Mouse (Mus musculus): Measurements from ENCODE around the gene Eogt.

Eogt gene

DNA sequence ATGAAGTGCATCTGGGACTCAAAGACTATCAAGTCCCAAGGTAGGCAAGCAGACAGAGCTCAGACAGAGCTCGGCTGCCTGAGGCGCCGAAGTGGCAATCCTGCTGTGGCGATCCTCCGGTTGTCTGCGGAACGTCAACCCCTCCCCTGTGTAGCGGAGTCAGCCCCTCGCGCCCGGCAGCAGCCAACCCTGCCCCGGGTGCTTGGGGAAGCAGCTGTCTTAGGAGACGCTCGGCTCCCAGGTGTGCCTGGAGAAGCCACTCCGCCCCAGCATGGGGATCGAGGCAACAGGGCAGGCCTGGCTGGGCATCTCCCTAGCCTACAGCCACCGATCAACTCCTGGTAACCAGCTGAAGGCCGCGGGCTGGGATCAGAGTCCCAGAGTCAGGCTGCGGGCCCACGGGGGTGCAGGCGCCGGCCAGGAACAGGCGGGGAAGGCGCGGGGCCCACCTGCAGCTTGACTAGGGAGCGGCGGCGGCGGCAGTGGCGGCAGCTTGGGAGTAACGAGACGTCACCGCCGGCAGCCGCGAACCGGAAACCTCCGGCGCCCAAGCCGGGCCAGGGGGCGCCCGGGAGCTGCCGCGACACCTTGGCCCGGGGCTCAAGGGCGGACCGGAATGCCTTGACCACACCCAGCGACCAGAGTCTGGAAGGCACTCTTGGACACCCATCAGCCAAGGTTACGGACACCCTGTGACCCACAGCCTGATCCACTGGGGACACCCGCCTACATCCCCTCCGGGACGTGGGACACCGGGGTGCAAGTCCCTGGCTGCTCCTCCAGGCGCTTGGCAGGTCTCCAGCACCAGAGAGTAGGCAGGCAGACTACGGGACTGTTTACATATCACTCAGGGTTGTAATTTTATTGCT is at the start of gene Eogt:
Gene Eogt, minus strand, starts transcription at position 800 of the 869 bp plus-strand sequence.
- DNase-seq = peak; percentile 91

DNA sequence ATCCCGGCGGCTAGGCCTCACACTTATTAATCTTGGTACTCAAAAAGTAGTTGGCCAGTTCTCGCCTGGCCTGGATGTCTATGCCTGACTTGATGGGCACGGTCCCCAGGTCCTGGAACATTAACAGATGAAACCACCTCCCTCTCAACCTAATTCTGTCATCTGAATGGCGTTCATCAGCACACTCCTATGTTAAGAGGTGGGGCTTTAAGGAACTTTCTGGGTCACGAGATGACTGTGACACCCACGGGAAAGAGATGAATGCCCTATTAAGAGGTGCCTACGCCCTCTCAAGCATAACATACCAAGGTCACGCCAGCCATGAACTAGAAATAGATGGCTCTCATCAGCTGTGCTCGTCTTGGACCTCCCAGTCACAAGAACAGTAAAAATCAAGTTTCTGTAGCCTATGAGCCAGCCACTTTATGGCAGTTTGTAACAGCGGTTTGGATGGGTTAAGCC is 30.4 kb upstream of the Eogt start:
- no peak for DNase-seq

DNA sequence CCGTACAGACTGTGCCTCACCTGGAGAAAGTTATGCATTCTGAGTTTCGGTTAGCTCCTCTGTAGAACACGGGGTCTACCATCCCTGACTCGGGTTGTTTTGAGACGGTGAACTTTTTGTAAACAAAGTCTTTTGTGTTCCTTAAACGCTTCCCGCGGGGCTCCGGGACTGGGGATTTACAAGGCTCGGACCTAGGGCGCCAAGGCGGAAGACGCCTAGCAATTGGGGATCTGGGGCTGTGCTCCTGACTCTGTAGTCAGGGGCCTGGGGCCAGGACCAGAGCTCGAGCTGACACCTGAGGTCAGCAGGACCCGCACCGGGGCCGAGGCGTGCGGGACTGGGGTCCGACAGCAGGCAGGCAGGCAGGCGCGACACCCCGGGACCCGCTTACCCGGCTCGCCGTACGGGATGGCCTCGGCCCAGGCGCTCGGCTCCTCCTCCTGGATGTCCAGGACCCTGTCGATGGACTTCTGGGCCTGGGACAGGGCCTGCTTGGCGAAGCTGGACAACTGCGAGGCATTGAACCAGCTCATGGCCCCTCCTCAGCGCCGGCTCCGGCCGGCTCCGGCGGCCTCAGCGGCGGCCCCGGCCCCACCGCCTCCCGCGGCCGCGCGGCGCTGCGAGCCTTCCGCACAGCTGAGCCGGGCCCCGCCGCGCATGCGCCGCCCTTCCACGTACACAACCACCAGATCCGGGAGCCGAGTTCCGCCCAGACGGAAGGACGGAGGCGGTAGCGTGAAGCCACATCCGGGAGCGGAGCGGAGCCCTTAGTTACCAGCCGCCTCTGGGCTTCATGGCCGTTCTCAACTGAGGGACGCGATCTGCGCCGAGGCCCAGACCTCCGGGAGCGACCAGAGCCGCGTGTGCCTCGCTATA is 29.7 kb upstream of the Eogt start, which contains the start of gene Tmf1:
Gene Tmf1, minus strand, starts transcription at position 632 of the 876 bp plus-strand sequence.
- DNase-seq = peak; percentile 98

DNA sequence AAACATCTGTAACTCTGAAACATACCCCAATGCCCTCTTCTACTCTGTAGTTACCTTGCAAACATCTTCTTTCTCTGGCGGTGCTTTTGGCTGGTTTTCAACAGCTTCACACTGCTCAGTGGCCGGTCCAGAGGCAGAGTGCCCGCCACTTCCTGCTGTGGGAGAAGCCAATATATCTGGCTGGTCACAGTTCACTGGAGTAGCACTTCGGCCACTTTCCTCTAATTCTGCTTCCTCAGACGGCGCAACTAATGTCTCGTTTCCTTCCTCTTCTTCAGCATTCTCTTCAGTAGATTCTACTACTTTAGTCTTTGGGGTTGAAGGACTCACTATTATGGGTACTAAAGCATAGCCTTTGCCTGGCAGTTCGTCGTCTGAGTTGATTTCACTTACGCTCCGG is 26.7 kb upstream of the Eogt start:
- DNase-seq = peak; percentile 33

DNA sequence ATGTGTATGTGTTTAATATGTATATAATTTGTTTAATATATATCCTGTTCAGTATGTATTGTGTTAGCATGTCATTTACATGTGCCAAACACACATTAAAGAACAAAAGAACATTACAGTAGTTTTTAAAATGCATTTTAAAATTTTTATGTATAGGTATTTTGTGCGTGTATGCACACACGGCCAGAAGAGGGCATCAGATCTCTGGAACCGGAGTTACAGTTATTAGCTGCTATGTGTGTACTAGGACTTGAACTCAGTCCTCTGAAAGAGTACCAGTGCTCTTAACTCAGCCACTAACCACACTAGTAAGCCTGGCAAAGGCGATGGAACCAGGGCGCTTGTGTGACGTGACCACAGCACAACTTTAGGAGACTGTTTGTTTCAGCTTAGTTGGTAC is 1.2 kb upstream of the Eogt start:
- DNase-seq = no peak

DNA sequence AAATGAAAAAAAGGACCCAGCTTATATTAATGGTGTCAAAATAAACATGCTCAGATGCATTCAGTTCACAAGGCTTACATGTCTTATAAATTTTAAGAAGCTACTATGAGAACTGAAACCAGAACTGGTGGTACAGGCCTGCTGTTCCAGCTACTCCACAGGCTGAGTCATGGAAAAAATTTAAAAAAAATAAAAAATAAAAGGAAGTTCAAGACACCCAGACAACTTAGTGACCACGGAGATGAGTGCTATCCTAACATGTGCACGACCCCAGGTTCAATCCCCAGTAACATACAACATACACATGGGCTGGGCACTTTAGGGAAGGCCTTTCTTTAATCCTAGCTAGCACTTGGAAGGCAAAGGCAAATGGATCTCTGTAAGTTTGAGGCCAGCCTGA is 739 bp upstream of the Eogt start:
- no peak for DNase-seq

DNA sequence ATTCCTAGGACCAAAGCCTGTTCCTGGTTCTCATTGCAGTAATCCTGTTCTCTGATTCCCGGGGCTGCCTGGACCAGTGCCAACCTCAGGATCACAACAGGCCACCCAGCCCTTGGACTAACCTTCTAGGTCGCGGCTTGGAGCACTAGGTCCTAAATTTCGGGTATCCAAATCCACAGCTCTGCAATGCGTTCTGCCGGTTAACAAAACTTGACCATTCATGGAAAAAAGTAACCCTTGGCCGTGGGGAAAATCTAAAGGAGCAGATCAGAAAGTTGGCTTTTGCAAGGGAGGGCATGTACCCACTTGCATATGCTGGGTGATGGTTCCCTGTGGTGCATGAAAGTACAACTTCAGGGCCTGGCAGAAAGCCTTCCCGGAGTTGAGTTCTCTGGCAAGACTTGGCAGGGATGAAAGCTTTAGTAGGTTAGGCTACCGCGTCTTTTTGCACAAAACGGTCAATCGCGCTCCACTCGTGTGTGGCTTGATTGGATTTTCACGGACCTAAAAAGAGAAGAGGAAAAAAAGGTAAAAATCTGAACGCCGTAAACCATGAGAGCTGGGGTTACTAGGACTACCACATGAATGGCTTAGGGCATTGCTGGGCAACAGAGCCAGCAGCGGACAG is 1.1 kb downstream of the Eogt start:
- peak; percentile 73 for DNase-seq

DNA sequence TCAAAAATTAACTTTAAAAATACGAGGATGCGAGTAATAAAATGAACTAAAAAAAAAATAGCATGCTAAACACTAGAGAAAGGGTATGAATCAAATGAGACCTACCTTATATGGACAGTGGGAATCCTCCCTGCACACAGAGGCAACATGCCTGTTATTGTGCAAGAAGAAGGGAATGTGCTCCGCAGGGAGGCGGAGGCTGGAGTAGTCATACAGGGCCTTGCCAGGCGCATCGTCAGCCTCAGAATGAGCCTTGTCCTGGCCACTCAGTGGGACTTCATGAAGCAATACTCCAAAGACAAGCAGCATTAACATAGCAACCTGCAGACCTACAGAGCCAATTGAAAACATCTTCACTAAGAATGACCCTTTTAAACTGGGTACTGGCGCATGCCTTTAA is 3.8 kb downstream of the Eogt start:
- DNase-seq = peak; percentile 84

DNA sequence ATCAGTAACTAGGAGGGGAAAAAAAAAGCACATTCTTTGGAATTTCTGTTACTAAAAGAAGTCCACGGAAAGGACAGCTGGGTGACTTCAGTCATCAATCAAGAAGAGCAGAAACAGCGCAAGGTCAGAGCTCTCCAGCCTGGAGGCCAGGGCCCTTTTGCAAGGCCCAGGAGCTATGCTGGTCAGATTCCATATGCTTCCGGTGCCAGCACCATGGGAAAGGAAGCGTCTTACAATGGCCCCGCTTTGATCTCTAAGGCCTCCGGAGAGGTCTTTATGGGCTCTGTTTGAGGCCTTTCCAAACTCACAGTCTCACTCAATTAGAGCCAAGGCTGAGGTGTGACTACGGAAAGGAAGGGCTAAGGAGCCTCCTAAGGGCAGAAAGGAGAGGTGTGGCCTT is 4.6 kb downstream of the Eogt start:
- peak; percentile 79 for DNase-seq

DNA sequence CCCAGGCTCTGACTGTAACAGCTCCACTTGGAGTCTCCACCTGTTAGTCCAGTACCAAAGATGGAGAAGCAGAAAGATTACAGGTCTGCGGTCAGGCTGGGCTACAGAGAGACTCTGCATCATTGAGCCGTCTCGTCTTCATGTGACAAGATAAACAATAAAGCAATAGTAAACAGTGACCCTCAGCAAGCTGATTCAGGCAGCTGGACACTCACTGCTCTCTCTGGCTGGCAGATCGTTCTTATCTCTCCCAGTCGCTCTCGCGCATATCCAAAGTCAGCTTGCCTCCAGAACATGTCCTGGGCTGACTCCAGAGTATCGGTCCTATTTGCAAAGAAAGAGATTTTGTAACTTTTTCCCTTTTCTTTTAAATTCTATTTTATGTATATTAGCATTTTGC is 6.4 kb downstream of the Eogt start:
- DNase-seq = peak; percentile 21

DNA sequence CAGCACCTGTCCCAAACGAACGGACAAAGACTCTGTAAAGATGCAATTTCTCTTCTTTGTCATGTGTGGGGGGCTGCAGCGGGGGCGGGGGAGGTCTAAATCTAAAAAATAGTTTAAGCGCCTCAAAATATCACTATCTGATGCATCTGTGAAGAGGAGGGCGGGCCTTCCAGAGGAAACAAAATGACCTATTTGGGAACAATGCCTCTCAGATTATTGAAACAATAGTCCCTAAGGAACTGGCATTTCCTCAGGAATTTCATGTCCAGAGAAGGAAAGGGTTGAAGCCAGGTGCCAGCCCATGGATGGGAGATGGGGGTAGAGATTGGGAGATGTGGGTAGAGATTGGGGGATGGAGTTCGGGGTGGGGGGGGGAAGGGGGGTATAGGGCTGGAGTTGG is 7.2 kb downstream of the Eogt start:
- no peak for DNase-seq

DNA sequence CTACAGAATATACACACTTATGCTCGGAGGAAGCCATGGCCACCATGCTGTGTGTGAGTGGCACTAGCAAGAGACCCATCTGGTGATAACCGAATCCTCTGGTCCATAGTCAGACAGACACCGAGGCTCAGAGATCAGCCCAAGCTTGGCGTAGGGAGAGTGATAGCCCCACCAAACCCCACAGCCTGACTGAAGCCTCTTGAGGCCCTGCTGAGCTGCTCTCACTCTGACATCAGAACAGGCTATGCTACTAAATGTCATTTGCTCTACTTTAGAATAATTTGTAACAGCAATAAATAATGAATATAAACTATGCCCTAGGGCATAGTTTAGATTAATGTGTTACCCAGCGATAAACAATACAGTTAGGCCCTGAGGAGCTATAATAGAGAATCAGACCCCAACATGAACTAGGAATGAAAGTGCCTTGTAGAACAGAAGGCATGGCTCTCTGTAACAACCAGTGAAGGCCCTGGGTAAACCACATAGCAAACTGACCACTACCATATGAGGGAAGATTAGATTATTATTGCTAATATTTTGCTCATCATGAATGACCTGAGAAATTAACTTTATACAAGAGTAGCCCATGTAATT is 16.2 kb downstream of the Eogt start:
- DNase-seq = no peak

DNA sequence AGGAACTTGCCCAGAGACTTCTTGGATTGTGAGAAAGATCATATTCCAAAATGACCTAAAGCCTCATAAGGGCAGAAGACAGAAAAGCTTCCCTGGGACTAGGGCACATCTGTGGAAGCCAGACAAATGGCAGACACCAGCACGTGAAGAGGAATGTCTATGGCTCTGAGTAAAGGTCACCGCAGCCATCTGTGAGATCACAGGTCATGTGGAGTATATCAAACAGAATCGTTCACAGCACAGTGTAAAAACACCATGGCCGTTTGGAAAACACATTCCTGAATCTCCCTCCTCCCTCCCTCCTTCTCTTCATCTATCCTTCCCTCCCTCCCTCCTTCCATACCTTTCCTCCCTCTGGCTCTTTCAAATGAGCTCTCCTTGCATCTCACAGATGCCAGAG is 17.2 kb downstream of the Eogt start:
- DNase-seq = no peak

DNA sequence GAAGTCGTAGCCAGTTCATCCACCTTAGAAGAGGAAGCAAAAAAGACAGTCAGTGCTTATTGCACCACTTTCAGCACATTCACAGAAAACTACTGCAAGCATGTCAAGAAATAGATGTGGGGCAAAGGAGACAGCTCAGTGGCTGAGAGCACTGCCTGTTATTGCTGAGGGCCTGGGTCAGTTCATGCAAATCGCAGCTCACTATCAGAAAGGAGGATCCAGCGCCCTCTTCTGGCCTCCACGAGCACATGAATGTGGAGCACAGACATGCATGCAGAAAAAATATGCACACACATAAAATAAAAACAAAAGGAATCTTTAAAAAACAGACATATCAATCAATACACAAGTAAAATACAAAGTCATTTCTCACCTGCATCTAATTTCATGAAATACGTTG is 18.0 kb downstream of the Eogt start:
- no peak for DNase-seq

DNA sequence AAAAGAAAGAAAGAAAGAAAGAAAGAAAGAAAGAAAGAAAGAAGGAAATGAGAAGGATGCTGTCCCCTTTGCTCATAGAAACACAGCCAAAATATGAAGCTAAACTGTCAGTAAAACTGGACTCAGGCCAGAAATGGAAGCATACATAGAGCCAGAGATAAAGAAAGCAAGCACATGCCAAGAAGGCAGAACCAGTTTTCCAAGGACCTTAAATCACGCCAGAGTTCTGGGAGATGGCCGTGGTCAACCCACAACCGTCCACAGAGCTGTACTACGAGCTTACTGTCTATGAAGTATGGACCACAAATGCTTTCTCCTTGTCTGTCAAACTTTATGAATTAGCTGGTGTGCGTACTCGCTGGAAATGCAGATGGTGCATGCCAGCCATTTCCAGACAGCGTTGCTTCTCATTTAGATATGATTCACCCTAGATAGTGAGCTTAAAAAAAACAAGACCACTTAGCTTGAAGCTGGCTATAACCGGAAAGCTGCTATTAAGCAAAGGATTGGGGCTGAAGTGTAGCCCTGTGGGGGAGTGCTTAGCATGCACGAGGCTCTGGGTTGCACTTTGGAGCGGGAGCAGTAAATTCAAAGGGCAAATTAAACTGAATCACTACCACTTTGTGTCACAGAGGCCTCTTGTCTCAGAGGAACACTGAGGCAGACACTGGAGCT is 24.5 kb downstream of the Eogt start:
- DNase-seq = no peak

DNA sequence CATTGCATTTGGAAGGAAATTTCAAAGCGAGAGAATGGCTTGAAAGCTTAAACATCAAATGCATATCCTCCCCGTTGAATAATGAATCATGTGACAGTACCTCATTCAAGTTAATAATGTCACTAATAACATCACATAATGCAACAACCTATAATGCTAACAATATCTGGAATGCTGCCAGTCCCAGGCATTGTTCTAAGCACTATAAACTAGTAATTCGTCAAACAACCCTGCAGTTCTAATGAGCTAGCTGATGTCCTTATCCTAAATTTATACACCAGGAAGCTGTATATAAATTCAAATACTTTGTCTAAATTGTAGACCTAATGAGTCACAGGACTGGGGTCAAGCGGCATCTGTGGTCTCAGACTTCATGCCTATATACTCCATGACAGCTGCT is 28.1 kb downstream of the Eogt start:
- DNase-seq = no peak

DNA sequence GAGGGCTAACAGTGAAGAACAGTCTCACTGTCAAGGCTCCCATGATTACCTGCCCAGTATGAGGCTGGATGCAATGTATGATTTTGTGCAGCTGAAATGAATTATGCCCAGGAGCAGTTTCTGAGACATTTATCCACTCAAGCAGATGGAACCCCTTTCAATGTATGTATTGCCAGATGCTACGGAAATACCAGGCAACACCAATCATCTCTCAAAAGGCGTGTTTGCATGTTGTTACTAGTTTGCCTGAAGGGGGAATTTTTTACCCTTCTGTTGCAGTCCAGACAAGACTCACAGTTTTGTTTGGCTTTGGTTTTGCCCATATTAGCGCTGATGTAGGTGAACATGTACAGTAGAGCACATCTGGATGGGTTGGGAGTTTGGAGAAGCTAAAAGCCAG is 30.7 kb downstream of the Eogt start:
- no peak for DNase-seq

DNA sequence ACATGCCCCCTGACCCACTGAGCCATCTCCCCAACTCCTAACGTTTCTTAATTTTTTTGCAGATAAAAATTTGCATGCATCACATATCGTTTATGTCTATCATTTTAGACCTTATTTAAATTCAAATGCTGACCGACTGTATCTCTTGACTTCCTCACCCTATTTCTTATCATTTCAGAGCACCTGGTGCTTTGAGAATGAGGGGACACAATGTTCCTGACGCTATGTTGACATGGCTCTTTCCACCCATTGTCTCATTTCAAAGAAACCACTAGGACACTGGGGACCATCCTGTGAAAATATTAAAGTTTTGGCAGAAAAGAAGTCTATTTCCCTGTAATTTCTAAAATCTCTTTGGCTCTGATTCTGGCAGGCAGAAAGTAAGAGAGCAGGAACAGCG is 32.1 kb downstream of the Eogt start:
- no peak for DNase-seq

DNA sequence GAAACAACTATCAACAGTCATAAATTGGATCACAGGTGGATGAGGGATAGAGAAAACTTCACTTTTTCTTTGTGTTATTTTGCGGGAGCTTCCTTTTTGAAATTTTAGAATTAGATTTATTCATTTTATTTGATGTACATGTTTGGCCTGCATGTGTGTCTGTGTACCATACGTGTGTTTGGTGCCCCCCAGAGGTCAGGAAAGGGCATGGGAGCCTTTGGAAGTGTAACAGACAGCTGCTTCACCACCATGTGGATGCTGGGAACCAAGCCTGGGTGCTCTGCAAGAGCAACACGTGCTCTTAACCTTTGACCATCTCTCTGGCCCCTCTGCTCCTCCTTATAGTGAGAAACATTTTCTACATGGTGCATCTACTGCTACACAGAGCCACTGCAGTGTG is 34.2 kb downstream of the Eogt start:
- DNase-seq = no peak

DNA sequence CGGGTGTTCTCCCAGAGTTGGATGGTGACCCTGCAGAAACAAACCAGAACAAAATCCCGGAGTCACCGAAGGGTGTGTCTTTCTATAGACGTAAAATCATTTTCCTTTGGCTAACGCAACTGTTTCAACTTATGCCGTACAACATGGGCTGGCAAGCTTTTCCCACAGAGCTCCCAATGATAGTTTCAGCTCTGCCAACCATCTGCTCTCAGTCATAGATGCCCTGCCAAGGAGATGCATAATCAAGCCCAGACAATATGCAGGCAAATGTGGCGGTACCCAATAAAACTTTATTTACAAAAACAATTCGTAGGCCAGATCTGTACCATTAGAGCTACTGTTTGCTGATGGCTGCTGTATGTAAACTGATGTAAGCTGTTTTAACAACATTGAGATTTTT is 36.8 kb downstream of the Eogt start:
- DNase-seq = no peak

DNA sequence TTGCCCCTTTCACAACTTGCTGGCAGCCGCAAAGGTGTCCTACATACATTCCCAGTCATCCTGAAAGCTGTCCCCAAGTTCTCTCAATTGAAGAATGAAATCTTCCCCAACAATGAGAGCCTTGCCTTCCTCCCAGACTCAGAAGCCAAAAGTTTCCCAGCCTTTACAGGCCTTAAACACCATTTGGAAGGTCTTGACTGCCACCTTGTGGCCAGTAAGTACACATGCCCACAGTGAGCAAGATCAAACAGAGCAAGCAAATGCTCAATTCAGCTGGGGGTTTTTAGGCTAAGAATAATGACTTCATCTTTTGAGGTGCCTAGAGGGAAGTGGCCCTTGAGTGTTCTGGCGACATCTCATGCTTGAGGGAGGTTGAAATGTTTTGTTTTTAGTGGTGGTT is 42.2 kb downstream of the Eogt start:
- DNase-seq = peak; percentile 74

DNA sequence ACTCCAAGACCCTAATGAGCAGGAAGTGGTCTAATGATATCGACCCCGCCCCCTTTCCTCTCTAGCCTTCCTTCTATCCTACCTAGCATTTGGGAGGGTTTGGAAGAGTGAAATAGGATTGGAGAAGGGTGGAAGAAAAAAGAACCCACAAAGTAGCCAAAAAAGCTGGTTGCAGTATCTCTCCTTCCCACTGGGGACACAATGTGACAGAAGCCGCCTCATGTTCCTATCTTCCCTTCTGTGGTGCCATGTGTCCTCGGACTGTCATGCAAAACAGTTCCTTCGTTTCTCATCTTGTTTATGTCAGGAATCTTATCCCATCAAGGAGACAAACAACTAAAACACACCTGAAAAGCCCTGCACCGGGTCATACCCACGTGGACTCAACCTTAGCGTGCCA is 42.9 kb downstream of the Eogt start:
- no peak for DNase-seq

Measured in lung, postnatal 36 days (tissue).